Mouse (Mus musculus) cerebellum, adult 11-12 months (tissue): Measurements from ENCODE around the gene Pknox1.
"Not testable (repeated sequence)": the region's sequence is repeated elsewhere in the genome, so short reads cannot be mapped to it uniquely, and the experiment has no call there.

ENCODE experiments used
- DNase-seq: peaks from one replicate; pipeline ENCODE4 v3.0.0; 2022

Gene Pknox1

DNA sequence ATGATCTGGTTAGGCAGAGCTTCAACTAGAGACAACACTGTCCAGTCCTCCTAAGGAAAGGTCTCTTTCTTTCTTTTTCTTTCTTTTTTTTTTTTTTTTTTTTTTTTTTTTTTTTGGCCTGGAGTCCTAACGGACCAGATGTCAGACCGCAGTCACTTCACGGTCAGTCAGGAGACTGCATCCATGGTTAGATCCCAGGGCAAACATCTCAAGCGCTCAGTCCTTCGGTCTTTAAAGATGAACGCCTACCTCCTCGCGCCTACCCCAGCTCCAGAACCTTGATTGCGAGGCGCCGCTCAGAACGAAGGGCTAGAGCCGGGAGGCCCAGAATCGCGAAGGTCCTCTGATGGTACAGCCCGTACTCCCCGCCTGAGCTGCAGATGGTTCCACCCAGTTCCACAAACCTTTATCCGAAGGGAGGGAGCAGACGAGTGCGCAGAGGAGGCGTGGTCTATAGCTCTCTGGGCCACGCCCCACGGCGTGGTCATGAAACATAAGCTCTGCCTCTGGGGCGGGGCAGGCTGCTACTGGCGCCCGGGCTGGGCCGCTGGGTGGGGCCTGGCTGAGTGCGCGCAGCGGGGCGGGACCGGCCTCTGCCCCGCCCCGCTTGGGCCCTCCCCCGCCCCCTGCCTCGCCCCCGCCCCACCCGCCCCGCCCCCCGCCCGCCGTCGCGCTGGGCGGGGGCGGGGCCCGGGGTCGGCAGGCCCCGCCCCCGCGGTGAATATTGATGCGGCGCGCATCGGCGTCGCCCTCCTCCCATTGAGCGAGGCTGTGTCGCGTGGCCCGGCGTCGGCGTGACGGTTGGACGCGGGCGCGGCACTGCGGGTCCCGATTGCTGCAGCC, at the start of gene Pknox1:
TSS of gene Pknox1 (plus strand) at position 720 of the 843 bp plus-strand sequence.
- peak; percentile 99 for DNase-seq

DNA sequence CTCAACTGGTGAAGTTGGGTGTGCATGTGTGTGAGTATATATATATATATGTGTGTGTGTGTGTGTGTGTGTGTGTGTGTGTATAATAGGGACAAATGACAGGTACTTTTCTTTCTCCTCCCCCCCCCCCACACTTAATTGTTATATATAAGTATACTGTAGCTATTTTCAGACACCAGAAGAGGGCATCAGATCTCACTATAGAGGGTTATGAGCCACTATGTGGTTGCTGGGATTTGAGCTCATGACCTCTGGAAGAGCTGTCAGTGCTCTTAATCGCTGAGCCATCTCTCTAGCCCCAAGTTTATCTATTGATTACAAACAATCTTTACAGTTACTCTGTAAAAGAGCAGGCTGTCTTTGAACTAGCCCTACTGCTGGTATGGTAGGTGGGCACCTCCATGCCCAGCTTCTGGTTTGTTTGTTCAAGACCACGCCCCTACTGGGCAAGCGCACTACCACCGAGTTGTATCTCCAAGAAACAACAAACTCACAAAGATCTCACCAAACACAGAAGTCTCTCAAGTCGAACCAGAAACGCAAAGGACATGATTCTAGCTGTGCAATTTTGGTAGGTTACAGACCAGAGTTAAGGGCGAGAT, 45.1 kb upstream of the Pknox1 start:
- no peak for DNase-seq

DNA sequence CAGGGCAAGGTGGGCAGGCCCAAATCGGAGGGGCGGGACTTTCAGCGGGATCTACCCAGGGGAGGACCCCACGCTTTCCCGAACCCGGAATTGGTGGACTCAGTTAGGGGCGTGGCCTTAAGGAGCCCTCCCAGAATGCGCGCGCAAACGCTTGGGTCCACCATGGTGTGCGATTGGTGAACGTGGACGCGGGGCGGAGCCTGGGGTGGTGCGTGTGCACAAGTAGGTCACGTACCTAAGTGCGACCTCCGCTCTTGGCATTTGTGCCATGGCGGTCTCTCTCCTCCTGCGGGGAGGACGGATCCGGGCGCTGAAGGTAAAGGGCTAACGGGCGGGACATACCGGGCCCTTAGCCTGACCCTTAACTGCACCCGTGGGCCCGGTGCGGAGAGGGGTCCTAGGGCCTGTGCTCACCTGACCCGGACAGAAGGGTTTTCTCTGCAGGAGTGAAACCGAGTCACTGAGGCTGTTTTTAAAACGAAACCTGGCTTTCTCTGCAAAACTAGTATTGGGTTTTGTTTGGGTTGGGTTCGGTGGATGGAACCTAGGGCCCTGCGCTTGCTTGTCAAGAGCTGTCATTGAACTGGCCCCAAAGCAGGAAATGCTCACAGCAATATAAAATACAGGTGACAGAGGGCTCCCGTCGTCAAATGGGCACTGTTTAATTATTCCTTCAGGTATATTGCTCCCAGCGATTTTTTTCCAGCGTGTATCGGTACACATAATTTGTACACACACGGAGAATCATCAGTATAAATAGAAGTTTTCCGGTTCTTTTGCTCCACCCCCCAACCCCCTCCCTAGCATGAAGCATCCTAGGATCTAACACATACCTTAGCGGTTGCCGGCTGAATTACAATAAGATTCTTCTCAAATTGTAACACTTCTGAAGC, 44.3 kb upstream of the Pknox1 start, which contains the start of the genes Wdr4 and Ndufv3:
TSS of gene Wdr4 (minus strand) at position 35 of the 893 bp plus-strand sequence.
TSS of gene Ndufv3 (plus strand) at position 170 of the 893 bp plus-strand sequence.
- peak; percentile 99 for DNase-seq

DNA sequence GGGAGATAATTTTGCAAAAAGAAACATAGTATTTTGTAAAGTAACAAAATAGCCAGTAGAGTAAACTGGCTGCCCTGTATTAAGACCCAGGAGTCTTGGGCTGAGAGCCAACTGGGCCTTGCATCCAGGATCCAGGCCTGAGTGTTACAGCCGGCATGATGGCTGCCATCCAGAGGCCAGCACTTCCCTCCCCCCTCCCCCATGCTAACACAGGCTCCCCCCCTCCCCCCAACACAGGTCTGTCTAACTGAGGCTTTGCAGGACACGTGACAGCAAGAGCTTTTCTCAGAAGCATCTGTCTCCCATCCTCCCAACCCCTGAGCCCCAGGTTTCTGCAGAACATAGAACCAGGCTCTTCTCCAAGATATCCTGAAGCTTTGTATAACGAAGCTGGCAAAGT, 43.6 kb upstream of the Pknox1 start:
- peak; percentile 84 for DNase-seq

DNA sequence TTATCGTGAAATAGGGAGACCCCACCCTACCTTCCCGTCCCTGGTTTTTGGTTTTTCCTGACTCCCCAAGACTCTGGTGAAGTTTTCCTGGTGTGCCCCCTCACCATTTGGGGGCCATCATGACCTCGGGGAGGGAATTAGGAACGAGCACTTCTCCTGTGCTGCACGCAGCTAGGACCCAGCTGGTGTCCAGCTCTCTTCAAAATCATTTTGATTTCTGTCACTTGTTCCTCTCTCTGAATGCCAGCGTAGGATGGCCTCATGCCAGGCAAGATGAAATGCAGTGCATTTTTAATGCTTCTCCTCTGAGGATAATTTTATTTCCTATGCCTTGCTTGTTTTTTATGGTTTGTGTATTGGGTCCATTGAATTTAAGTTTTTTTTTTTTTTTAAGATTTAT, 42.6 kb upstream of the Pknox1 start:
- DNase-seq = peak; percentile 48

DNA sequence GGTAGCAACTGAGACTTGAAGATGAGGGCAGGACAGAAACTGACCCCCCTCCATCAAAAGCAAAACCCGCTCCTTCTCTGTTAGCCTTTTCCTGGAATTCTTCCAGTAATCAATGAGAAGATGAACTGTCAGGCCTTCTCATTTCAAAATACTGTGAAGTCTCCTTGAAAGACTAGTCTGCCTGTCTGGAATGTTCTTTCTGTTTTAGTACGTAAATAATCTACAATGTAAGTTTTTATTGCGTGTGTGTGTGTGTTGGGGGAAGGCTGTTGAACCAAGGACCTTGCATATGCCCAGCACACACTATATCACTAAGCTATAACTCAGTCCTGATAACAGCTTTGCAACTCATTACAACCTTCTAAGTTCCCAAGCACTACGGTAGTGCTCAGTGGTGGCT, 39.4 kb upstream of the Pknox1 start:
- DNase-seq = no peak

DNA sequence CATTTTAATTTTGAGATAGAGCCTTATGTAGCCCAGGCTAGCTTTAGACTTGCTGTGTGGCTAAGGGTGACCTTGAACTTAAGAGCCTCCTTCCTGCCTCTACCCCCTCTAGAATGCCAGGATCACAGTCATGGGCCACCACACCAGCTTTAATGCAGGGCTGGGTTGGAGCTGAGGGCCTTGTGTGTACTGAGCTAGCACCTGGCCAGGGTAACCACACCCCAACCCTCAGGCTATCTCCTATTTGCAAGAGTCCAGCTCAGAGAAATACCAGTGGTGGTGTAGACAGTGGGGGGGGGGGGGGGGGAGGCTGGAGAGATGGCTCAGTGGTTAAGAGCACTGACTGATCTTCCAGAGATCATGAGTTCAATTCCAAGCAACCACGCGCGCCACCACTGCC, 38.7 kb upstream of the Pknox1 start:
- DNase-seq = no peak

DNA sequence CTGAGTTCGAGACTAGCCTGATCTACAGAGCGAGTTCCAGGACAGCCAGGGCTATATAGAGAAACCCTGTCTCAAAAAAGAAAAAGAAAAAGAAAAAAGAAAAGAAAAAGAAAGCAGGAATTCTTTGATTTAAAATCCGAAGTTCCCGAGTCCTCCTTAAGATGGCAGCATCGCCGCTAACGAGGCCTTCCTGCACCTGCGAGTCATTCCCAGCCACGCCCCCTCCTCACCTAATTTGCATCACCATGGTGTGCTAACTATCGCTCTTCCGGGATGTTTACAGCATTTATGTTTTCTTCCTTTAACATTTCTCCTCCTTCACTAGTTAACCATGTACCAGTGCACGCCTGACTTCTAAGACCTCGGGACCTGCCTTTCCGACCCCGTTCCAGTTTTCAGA, 35.2 kb upstream of the Pknox1 start:
- DNase-seq = no peak

DNA sequence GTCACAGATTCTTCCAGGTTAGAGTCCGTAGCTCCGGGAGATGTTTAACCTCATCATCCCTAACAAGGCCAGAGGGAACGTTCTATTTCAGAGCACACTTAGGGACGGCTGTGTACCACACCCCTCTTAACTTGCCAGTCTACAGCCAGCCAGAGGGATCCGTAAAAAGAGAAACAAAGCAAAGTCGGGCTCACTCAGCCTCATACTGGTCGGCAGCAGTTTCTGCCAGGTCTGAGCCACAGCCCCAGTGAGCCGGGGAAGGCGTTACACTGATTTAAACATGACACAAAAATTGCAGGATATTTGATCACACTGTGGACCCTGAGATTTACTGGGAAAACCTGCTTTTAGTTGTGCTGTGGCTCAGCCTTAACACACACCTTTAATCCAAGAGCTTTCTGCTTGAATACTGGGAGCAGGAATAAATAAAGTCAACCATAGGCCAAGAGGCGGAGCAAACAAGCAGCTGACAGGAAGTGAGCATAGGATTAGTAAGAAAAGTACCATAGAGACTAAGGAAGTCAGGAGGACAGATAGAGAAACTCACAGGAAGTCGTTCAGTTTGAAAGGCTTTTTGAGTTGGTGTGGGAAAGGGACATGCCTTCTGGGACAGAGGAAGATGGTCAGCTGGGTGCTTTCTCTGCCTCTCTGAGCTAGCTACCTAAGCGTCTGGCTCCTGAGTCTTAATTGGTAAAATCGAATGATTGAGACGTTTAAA, 32.9 kb upstream of the Pknox1 start:
- DNase-seq = no peak

DNA sequence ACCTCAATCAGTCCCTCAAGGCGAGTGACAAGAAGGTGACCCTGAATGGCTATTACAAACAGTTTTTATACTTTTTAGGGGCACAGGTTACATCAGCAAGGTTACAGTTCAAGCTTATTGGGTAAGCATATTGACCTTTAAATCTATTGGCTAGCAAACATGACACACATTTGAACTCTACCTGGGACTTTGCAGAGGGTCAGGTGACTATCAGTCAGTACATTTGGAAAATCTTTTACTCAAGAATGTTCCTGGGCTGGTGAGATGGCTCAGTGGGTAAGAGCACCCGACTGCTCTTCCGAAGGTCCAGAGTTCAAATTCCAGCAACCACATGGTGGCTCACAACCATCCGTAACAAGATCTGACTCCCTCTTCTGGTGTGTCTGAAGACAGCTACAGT, 32.2 kb upstream of the Pknox1 start:
- DNase-seq = not testable (repeated sequence)

DNA sequence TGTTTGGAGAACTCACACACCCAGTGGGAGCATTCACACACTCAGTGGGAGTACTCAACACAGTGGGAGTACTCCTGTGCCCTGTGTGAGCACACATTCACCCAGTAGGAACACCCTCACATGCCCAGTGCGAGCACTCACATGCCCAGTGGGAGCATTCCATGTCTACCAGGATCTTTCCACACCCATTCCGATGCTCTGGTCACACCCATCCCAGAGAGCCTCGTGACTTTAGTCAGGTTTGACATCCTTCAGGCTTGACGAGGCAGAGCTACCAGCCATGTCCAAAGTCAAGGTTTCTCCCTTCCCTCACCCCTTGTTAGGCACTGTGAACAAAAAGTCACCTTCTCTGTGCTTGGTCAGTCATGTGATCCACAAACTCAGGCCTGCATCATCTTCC, 29.2 kb upstream of the Pknox1 start:
- DNase-seq = no peak

DNA sequence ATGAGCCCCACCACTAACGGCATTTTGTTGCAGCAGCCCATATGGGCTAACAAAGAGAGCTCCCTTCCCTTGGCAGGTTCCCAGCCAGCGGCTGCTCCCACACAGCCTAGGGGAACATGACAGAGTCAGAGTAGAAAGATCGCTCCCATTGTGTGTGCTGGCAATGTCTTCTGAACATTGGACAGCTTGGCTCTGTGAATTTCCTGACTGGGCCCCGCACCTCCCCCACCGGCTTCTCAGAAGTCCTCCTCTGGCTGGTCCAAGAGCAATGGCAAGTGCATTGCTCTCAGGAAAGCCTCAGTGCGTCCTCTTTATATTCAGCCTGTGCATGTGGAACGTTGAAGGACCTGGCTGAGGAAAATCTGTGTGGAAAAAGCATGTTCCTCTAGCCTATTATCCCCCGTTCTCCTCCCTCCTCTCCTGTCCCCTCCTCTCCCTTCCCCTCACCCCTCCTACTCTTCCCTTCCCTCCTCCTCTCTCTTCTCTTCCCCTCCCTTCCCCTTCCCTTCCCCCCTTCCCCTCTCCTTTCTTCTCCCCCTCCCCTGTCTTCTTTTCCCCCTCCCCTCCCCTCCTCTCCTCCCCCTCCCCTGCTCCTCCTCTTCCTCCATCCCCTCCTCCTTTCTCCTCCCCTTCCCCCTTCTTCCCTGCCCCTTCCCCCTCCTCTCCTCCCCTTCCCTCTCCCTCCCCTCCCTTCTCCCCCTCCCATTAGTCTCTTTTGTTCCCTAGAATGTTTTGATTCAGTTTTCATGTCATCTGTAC, 28.5 kb upstream of the Pknox1 start:
- no peak for DNase-seq

DNA sequence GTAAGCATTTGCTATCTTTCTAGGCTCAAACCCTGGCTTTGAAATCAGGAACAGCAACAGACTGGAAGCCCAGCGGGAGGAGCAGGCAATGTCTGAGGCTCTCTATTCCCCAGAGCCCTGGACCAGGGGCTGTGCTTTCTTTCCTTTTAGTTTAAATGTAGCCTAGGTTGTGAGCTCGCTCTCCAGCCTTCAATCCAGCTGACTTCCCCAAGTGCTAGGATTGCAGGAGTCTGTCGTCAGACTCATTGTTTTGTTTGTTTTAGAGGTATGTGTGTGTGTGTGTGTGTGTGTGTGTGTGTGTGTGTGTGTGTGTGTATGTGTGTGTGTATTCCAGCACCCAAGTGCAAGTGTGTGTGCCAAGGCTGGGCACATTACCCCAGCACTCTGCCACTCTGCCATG, 24.4 kb upstream of the Pknox1 start:
- no peak for DNase-seq

DNA sequence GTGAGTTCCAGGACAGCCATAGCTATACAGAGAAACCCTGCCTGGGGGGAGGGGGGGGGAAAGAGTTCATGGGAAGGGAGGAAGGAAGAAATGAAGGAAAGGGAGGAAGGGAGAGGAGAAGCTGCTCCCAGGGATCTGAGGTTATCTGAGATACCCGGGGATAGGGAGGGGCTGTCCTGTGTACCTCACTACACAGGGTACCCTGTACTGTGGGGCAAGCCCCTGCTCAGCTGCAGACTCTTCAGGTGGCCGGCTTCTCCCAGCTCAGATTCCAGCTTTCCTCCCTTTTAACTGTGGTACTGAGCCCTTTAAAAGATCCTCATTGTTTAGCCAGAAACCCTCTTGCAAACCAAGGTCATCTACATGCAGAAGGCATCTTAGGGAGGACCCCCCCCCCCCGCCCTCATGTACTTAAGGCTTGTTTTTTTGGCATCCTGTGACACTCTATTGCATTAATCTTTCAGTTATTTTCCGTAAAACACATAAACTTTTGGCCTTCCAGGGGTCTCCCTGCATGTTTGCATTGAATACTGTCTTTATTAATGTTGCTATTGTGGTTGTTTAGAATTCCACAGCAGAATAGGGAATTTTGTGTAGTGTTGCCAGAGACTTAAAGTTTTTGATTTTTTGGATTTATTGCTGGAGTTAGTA, 23.6 kb upstream of the Pknox1 start:
- DNase-seq = no peak

DNA sequence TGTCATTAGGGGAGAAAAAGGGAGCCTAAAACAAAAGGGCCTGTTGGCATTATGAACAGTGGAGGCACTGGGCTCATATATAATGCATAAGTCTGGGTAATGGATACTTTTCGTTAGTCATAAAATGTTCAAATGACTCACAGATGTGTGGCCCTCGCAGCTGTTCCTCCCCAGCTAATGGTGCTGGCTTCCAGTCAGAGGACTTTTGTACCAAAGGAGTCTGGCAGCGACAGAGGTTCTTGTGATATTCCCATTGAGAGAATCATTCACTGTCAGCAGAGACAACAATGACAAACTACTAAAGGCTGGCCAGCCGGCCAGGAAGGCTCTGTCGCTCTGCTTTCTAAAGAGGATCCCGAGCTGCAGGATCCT, 23.1 kb upstream of the Pknox1 start:
- DNase-seq = no peak

DNA sequence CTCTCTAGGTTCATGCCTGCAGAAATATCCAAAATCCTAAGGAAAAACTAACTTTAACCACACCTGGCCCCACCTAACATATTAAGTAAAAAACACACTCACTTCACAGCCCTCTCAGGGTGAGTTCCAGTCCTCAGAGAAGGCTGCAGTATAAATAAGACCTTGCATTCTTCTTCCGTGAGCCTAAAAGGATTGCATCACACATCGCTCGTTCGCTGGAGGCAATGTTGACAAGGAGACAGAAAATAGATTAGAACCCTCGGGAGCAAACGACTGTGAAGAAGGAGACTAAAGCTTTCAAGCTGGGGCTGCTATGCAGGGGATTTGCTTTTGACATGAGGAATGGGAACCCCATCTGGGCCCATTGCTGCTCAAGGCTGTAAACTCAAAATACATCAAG, 21.0 kb upstream of the Pknox1 start:
- no peak for DNase-seq

DNA sequence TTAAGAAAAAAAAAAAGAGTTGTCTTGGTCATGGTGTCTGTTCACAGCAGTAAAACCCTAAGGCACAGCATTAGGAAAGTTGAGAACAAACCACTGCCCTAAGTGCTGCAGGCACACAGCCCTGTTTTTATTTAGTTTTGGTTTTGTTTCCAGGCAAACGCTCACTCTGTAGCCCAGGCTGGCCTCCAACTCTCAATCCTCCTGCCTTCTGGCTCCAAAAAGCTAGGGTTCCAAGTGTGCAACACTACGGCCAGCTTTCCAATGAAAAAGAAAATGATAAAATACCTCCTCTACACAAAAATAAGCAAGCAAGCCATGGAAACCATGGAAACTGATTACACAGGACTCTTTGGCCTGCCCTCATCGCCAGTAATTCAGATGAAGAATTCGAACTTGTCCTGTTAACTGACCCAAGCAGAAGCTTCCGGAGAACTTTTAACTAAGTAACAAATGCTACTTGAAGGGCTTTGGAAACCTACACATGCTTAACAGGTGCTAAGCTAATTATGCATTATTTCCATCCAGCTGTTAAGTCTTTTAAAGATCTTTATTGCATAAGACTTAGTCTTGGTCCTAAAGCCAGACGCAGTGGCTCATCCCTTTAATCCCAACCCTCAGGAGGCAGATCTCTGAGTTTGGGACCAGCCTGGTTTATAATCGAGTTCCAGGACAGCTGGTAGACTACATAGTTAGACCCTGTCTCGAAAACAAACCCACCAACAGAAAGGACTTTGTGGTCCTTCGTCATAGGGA, 17.9 kb upstream of the Pknox1 start:
- no peak for DNase-seq

DNA sequence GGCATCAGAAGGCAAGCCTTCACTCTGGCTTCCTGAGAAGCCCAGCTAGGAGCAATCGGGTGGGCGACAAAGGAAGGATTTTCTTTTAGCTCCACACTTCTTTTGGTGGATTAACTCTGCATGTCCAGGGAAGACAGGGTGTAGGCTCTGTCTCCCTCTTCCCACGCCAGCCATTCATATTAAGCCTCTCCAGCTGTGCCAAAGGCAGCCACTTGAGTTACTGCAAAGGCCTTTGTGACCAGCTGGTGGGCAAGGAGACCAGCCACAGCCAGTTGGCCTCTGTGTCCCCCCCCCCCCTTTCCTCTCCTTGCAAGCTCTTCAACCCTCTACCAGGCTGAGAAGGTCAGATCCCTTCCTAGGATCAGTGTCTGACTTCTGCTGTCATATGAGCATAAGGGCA, 16.6 kb upstream of the Pknox1 start:
- no peak for DNase-seq

DNA sequence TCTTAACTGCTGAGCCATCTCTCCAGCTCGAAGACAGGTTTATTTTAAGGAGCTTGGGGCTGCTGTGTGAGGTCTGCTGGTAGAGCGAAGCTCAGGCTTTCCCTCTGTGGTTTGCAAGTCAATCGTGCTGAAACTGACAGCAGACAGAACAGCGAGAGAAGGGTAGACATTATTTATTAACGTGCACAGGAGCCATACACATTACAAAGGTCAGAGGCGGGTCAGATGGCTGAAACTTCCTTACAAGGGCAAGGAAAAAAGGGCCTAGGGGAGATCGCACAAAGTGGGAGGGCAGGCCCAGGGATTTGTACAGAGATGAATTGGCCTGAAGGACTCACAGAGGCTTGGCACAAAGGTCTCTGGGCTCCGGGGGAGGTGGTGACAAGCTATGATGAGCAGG, 15.1 kb upstream of the Pknox1 start:
- no peak for DNase-seq

DNA sequence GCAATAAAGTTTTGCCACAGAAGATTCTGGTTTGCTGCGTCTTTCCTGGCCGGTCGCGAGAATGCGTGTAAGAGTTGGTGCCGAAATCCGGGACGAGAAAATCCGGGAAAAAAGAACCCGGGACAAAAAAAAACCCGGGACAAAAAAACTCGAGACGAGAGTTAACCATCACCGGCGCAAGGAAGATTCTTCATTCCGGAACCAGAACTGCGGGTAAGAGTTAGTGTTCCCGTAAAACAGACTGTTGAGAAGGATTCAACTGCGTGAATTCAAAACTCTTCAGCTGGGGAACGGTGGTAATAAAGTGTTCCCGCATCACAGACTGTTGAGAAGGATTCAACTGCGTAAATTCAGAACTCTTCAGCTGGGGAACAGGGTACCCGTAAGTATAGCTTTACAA, 11.9 kb upstream of the Pknox1 start:
- not testable (repeated sequence) for DNase-seq

DNA sequence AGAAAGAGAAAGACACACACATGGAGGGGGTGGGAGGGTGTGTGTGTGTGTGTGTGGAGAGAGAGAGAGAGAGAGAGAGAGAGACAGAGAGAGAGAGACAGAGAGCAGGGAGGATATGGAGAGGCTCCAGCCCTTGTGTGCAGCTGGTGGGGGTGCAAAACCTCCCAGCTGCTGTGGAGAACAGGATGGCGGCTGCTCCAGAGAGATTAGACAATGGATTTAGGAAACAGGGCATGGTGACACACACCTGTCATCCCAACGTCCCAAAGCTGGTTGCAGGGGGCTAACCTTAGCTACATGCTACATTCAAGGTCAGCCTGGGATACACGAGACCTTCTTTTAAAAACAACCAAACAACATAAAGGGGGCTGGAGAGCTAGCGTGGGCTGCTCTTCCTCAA, 8.3 kb upstream of the Pknox1 start:
- DNase-seq = no peak
